Mouse (Mus musculus) hindbrain, postnatal 0 days (tissue): ENCODE results near the gene Vsig10. TPM values are rescaled to one million over a fixed set of nuclear protein-coding genes. Genes with fewer than 3 reads are reported as not detected.

ENCODE experiments used
- ATAC-seq: fragments of 200-750 bp; cut with Nextera tagmentation; 2 replicates; pipeline ENCODE4 v1.8.0; 2017; ENCODE audit warnings: mild to moderate bottlenecking, moderate TSS enrichment, moderate library complexity
- DNase-seq: peaks from one replicate; pipeline ENCODE4 v3.0.0-alpha.2; 2015; ENCODE audit warnings: low spot score
- H3K27ac ChIP-seq: fragments of 300-500 bp; sonication (generic); 2 replicates; pipeline ENCODE4 v1.5.1; 2014; ENCODE audit warnings: mild to moderate bottlenecking
- H3K27me3 ChIP-seq: fragments of 300-500 bp; sonication (generic); 2 replicates; pipeline ENCODE4 v1.6.1; 2014; ENCODE audit warnings: low read length, mixed read lengths; ENCODE audit not compliant: insufficient read depth
- H3K36me3 ChIP-seq: fragments of 300-500 bp; sonication (generic); 2 replicates; pipeline ENCODE4 v1.6.1; 2014; ENCODE audit warnings: low read length, mixed read lengths; ENCODE audit not compliant: insufficient read depth
- H3K4me1 ChIP-seq: fragments of 300-500 bp; sonication (generic); 2 replicates; pipeline ENCODE4 v1.6.1; 2014; ENCODE audit warnings: antibody characterized with exemption, low read length, mixed read lengths; ENCODE audit not compliant: insufficient read depth
- H3K4me2 ChIP-seq: fragments of 300-500 bp; sonication (generic); 2 replicates; pipeline ENCODE4 v1.6.1; 2014; ENCODE audit warnings: low read depth, mild to moderate bottlenecking, low read length, moderate library complexity, mixed read lengths
- H3K4me3 ChIP-seq: fragments of 300-500 bp; sonication (generic); 2 replicates; pipeline ENCODE4 v1.5.1; 2014; ENCODE audit warnings: low read length
- H3K9ac ChIP-seq: fragments of 300-500 bp; sonication (generic); replicated peaks from 2 replicates; pipeline ENCODE4 v1.6.1; 2014; ENCODE audit warnings: mild to moderate bottlenecking, low read length, moderate library complexity, mixed read lengths
- H3K9me3 ChIP-seq: fragments of 300-500 bp; sonication (generic); 2 replicates; pipeline ENCODE4 v1.6.1; 2016; ENCODE audit warnings: low read length, mixed read lengths
- CTCF ChIP-seq: IDR thresholded peaks from 2 replicates; pipeline ENCODE4 v1.5.1; 2016; ENCODE audit warnings: antibody characterized with exemption, control low read depth, low read depth
- WGBS: fragments of 180-500 bp; shearing (Covaris S2); extraction: QIAGEN DNeasy Blood & Tissue Kit; methylation state at CpG from one replicate; pipeline ENCODE4 v1.1.7; 2014; 5-methylcytosine and 5-hydroxymethylcytosine counted together
- polyA plus RNA-seq: library from polyadenylated mRNA; unstranded; fragments of >200 nt; fragmentation: Nextera tagmentation; extraction: Ambion mirVana; gene quantifications from 2 replicates; pipeline ENCODE4 v1.2.1, GENCODE M21; 2015
- total RNA-seq: library from RNA; depleted of rRNA; stranded (reverse); fragments of >200 nt; gene quantifications from 2 replicates; pipeline ENCODE4 v1.2.3, GENCODE M21; 2014

Gene Vsig10
- total and polyA plus RNA-seq, 2 experiments from 2014 or later = 4.6 to 4.7 TPM

- 2% methylated on average over 40 of the region's 44 CpGs for WGBS
- Histone ChIP-seq H3K27ac (peak within 1 kb of the TSS; percentile 61), H3K4me2 (peak within 1 kb of the TSS; percentile 64), H3K4me3 (peak within 1 kb of the TSS; percentile 50), H3K27me3 (no peaks in the 10 kb centered on the region), H3K9ac (peak within 1 kb of the TSS; percentile 68), H3K36me3 (peaks cover 8% of the 10 kb centered on the region; the same call in 1 of the 2 replicates), H3K9me3 (0 out of 2 replicates have a peak, but pooled peaks cover 3% of the 10 kb centered on the region), H3K4me1 (0 out of 2 replicates have a peak, but pooled peaks cover 3% of the 10 kb centered on the region)
- peak; percentile 98 for DNase-seq
- no peak for TF ChIP-seq CTCF
- peak; percentile 98 for ATAC-seq
These were observed 70.0 kb downstream of the Vsig10 start, which contains the start of gene Rfc5 for GRCm38 (mm10) chr5:117388877-117389276. Gene Rfc5, minus strand, starts transcription at chr5:117389047.

GRCm38 (mm10) chr5:117390895-117391294 lies 72.0 kb downstream of the Vsig10 start:
- H3K27ac ChIP-seq = no peak overlapping the region
- ATAC-seq = no peak
- H3K4me3 ChIP-seq = no peak overlapping the region
- H3K9ac ChIP-seq = no peak overlapping the region
- no peak for DNase-seq
- H3K36me3 ChIP-seq = no peaks in the 10 kb centered on the region
- no peaks in the 10 kb centered on the region for H3K27me3 ChIP-seq
- no peak for TF ChIP-seq CTCF
- no peak overlapping the region for H3K4me2 ChIP-seq
- WGBS = 92% methylated on average over 1 of the region's 1 CpGs
- 0 out of 2 replicates have a peak, but pooled peaks cover 3% of the 10 kb centered on the region for H3K4me1 ChIP-seq
- 0 out of 2 replicates have a peak, but pooled peaks cover 3% of the 10 kb centered on the region for H3K9me3 ChIP-seq

- Histone ChIP-seq H3K4me1 (no peaks in the 10 kb centered on the region), H3K9ac (no peak overlapping the region), H3K4me3 (no peak overlapping the region), H3K9me3 (0 out of 2 replicates have a peak, but pooled peaks cover 3% of the 10 kb centered on the region), H3K36me3 (no peaks in the 10 kb centered on the region), H3K27me3 (no peaks in the 10 kb centered on the region), H3K27ac (no peak overlapping the region), H3K4me2 (no peak overlapping the region)
- WGBS = 86% methylated on average over 5 of the region's 5 CpGs
- TF ChIP-seq CTCF = no peak
- no peak for ATAC-seq
- no peak for DNase-seq
These were observed 77.0 kb downstream of the Vsig10 start for GRCm38 (mm10) chr5:117395834-117396233.

- no peak for DNase-seq
- no peak overlapping the region for H3K9ac ChIP-seq
- no peak overlapping the region for H3K27ac ChIP-seq
- no peak overlapping the region for H3K4me3 ChIP-seq
- no peak for TF ChIP-seq CTCF
- no peaks in the 10 kb centered on the region for H3K36me3 ChIP-seq
- whole genome bisulfite sequencing = 52% methylated on average over 6 of the region's 6 CpGs
- ATAC-seq = no peak
- no peaks in the 10 kb centered on the region for H3K27me3 ChIP-seq
- no peaks in the 10 kb centered on the region for H3K4me1 ChIP-seq
- H3K9me3 ChIP-seq = 0 out of 2 replicates have a peak, but pooled peaks cover 3% of the 10 kb centered on the region
- H3K4me2 ChIP-seq = no peak overlapping the region
These were observed 77.7 kb downstream of the Vsig10 start for GRCm38 (mm10) chr5:117396596-117397014.

- Histone ChIP-seq H3K9me3 (0 out of 2 replicates have a peak, but pooled peaks cover 2% of the 10 kb centered on the region), H3K27ac (no peak overlapping the region), H3K4me3 (no peak overlapping the region), H3K4me2 (no peak overlapping the region), H3K27me3 (no peaks in the 10 kb centered on the region), H3K9ac (no peak overlapping the region), H3K36me3 (no peaks in the 10 kb centered on the region), H3K4me1 (no peaks in the 10 kb centered on the region)
- DNase-seq = no peak
- WGBS = 78% methylated on average over 6 of the region's 6 CpGs
- no peak for TF ChIP-seq CTCF
- ATAC-seq = no peak
These were observed 78.5 kb downstream of the Vsig10 start for GRCm38 (mm10) chr5:117397371-117397770.

GRCm38 (mm10) chr5:117398007-117398550 lies 79.2 kb downstream of the Vsig10 start:
- DNase-seq = no peak
- Histone ChIP-seq H3K27me3 (no peaks in the 10 kb centered on the region), H3K9ac (no peak overlapping the region), H3K27ac (no peak overlapping the region), H3K36me3 (no peaks in the 10 kb centered on the region), H3K9me3 (no peaks in the 10 kb centered on the region), H3K4me1 (no peaks in the 10 kb centered on the region), H3K4me2 (no peak overlapping the region), H3K4me3 (no peak overlapping the region)
- TF ChIP-seq CTCF = no peak
- WGBS = 32% methylated on average over 4 of the region's 5 CpGs
- ATAC-seq = no peak

- 80% methylated on average over 9 of the region's 9 CpGs for WGBS
These were observed 80.4 kb downstream of the Vsig10 start for GRCm38 (mm10) chr5:117399281-117399680.

More at GRCm38 (mm10) chr5:117399281-117399680, 80.4 kb downstream of the Vsig10 start:
- no peak overlapping the region for H3K4me3 ChIP-seq
- no peaks in the 10 kb centered on the region for H3K9me3 ChIP-seq
- H3K27me3 ChIP-seq = no peaks in the 10 kb centered on the region
- no peaks in the 10 kb centered on the region for H3K36me3 ChIP-seq
- no peak for TF ChIP-seq CTCF
- H3K9ac ChIP-seq = no peak overlapping the region
- no peak overlapping the region for H3K27ac ChIP-seq
- DNase-seq (no peak), ATAC-seq (no peak)
- no peaks in the 10 kb centered on the region for H3K4me1 ChIP-seq
- H3K4me2 ChIP-seq = no peak overlapping the region
